Mouse (Mus musculus) myocyte (in vitro differentiated cells): ENCODE results near the gene Tctn1. TPM values are rescaled to one million over a fixed set of nuclear protein-coding genes. Genes with fewer than 3 reads are reported as not detected.

Experiments used
- H3K27me3 ChIP-seq: one replicate; pipeline ENCODE4 v1.6.1; 2011; ENCODE audit not compliant: control insufficient read depth, insufficient read depth, insufficient read length
- H3K36me3 ChIP-seq: one replicate; pipeline ENCODE4 v1.6.1; 2011; ENCODE audit not compliant: control insufficient read depth, insufficient read depth
- H3K4me2 ChIP-seq: one replicate; pipeline ENCODE4 v1.6.1; 2011; ENCODE audit warnings: low read depth, control low read depth
- H3K4me3 ChIP-seq: one replicate; pipeline ENCODE4 v1.5.1; 2011; ENCODE audit warnings: mild to moderate bottlenecking, control low read depth, moderate library complexity
- H3K79me2 ChIP-seq: one replicate; pipeline ENCODE4 v1.6.1; 2011; ENCODE audit not compliant: control insufficient read depth, insufficient read depth
- H3ac ChIP-seq: one replicate; pipeline ENCODE4 v1.6.1; 2011; ENCODE audit not compliant: control insufficient read depth, insufficient read length
- CEBPB ChIP-seq: IDR thresholded peaks from 2 replicates; pipeline ENCODE4 v1.6.1; 2011; ENCODE audit warnings: mild to moderate bottlenecking, moderate library complexity; ENCODE audit not compliant: poor library complexity, insufficient read depth, severe bottlenecking
- E2F4 ChIP-seq: IDR thresholded peaks from one replicate; pipeline ENCODE4 v1.6.1; 2011; ENCODE audit warnings: mild to moderate bottlenecking, control low read depth, moderate library complexity; ENCODE audit not compliant: insufficient read depth
- MAX ChIP-seq: IDR thresholded peaks from one replicate; pipeline ENCODE4 v1.6.1; 2011; ENCODE audit warnings: low read depth, mild to moderate bottlenecking, control low read depth
- MYOD1 ChIP-seq, 3 experiments: IDR thresholded peaks; one replicate each; pipeline ENCODE4 v1.6.1; 2011; ENCODE audit warnings: control low read depth in 2 of 3, low read depth in 2 of 3, mild to moderate bottlenecking in 2 of 3, moderate library complexity in 1 of 3; ENCODE audit not compliant: insufficient read length in 2 of 3, control insufficient read depth in 1 of 3
- MYOG ChIP-seq, 3 experiments: IDR thresholded peaks; one replicate each; pipeline ENCODE4 v1.6.1; 2011; ENCODE audit warnings: control low read depth in 2 of 3, low read depth in 2 of 3, mild to moderate bottlenecking in 2 of 3; ENCODE audit not compliant: insufficient read length in 2 of 3, control insufficient read depth in 1 of 3, insufficient read depth in 1 of 3
- POLR2A ChIP-seq: IDR thresholded peaks from one replicate; pipeline ENCODE4 v1.6.1; 2011; ENCODE audit warnings: low read depth, mild to moderate bottlenecking, control low read depth, moderate library complexity; ENCODE audit not compliant: insufficient read length
- POLR2AphosphoS2 ChIP-seq: IDR thresholded peaks from one replicate; pipeline ENCODE4 v1.6.1; 2011; ENCODE audit warnings: low read depth, control low read depth; ENCODE audit not compliant: insufficient read length
- REST ChIP-seq: IDR thresholded peaks from one replicate; pipeline ENCODE4 v1.6.1; 2011; ENCODE audit warnings: mild to moderate bottlenecking, control low read depth, moderate library complexity; ENCODE audit not compliant: insufficient read depth, insufficient read length
- SRF ChIP-seq: IDR thresholded peaks from one replicate; pipeline ENCODE4 v1.6.1; 2011; ENCODE audit warnings: low read depth; ENCODE audit not compliant: control insufficient read depth, insufficient read length
- TCF12 ChIP-seq: IDR thresholded peaks from one replicate; pipeline ENCODE4 v1.6.1; 2011; ENCODE audit warnings: mild to moderate bottlenecking, control low read depth; ENCODE audit not compliant: poor library complexity, insufficient read depth, severe bottlenecking
- TCF3 ChIP-seq: IDR thresholded peaks from one replicate; pipeline ENCODE4 v1.6.1; 2011; ENCODE audit warnings: low read depth, control low read depth; ENCODE audit not compliant: insufficient read length
- USF1 ChIP-seq: IDR thresholded peaks from one replicate; pipeline ENCODE4 v1.6.1; 2011; ENCODE audit warnings: low read depth, mild to moderate bottlenecking, control low read depth, moderate library complexity
- polyA plus RNA-seq: library from polyadenylated mRNA; unstranded; fragments of >200 nt; fragmentation: generic; extraction: Trizol; gene quantifications from one replicate; pipeline ENCODE4 v1.2.1, GENCODE M21; 2012; ENCODE audit warnings: missing spikeins

The Tctn1 gene
- polyA plus RNA-seq, 1 experiment, result 4.7 TPM

DNA sequence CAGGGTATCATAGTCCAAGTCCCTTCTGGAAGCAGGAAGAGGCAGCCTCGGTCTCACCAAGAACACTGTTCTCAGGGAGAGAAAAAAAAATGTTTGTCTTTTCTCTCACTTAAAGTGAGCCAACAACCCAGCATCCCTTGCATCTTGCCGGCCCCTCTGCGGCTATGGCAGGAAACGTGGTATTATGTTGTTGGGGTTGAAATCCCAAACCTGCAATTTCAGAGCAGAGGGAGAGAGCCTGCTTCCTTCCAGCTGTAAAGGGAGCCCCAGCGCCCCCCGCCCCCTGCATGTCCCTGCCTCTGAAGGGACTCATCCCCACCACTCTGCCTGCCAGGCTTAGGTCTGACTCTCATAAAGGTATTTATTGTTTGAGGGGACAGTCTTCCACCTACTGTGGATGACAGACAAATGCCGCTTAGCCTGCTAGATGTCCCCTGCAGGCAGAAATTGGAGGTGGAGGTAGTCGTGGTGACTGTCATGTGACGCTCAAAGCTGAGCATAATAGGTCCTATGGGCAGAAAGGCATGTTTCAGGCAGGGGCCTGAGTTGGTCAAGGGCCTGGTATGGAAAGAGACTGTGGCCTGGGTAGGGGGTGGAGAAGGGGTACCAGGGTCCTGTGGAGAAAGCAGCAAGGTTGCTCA lies 28.9 kb downstream of the Tctn1 start:
- H3K27me3 ChIP-seq, result peaks cover 45% of the 10 kb centered on the region

DNA sequence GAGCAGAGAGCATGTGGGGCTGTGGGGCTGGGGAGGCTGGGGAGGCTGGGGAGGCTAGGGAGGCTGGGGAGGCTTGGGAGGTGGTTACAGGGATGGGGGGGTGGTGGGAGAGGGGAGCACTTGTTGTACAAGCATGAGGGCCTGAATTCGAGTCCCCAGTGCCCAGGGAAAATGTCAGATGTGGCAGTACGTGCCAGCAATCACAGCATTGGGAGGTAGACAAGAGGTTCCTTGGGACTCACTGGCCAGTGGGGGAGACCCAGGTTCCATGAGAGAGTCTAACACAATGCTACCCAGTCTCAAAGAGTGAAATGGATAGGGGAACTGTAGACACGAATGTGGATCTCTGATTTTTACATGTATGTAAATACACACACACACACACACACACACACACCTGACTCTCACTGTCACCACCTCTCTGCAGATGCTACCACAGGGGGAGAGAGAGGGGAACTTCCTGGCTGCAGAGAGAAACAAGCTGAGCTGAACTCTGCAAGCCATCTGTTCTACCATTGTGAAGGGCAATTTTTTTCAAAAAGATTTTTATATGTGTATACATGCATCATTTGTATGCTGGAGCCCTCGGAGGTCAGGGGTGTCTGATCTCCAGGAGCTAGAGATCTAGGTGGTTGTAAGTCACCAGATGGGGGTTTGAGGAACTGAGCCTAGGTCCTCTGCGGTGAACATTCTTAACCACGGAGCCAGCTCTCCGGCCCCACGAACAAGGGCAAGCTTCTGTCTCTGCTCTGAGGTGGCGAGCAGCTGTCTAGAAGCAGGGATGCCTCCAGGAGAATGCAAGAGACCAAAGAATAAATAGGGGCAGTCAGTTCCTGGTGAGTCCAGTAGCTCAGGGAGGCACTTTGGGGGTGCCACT lies 29.7 kb downstream of the Tctn1 start:
- Histone ChIP-seq H3K27me3 (peaks cover 45% of the 10 kb centered on the region), H3K4me3 (no peak overlapping the region), H3K79me2 (no peaks in the 10 kb centered on the region), H3K4me2 (no peak overlapping the region), H3K36me3 (no peaks in the 10 kb centered on the region), H3ac (no peak overlapping the region)
- no peak for TF ChIP-seq E2F4
- no peak for TF ChIP-seq TCF12
- TF ChIP-seq MYOG (IDR thresholded peaks at IDR 0.05; ENCODE audit: control insufficient read depth in 1 of 3, insufficient read depth in 1 of 3, insufficient read length in 2 of 3, low read depth in 2 of 3), result no peak
- no peak for TF ChIP-seq POLR2A
- TF ChIP-seq SRF, result no peak
- TF ChIP-seq CEBPB, result no peak
- TF ChIP-seq POLR2AphosphoS2, result no peak
- no peak for TF ChIP-seq REST
- TF ChIP-seq MAX, result no peak
- TF ChIP-seq MYOD1 (IDR thresholded peaks at IDR 0.05; ENCODE audit: control insufficient read depth in 1 of 3, insufficient read length in 2 of 3, low read depth in 2 of 3), result no peak
- no peak for TF ChIP-seq TCF3
- TF ChIP-seq USF1, result no peak

More for the DNA sequence above, 28.9 kb downstream of the Tctn1 start:
- H3K4me2 ChIP-seq, result no peak overlapping the region
- TF ChIP-seq POLR2AphosphoS2 (no peak), TCF3 (no peak), MYOD1 (IDR thresholded peaks at IDR 0.05; ENCODE audit: control insufficient read depth in 1 of 3, insufficient read length in 2 of 3, low read depth in 2 of 3) (no peak), TCF12 (no peak), E2F4 (no peak), MAX (no peak), USF1 (no peak), SRF (no peak), POLR2A (no peak), MYOG (IDR thresholded peaks at IDR 0.05; ENCODE audit: control insufficient read depth in 1 of 3, insufficient read depth in 1 of 3, insufficient read length in 2 of 3, low read depth in 2 of 3) (no peak), REST (no peak), CEBPB (no peak)
- H3K4me3 ChIP-seq, result no peak overlapping the region
- no peaks in the 10 kb centered on the region for H3K79me2 ChIP-seq
- H3K36me3 ChIP-seq, result no peaks in the 10 kb centered on the region
- no peak overlapping the region for H3ac ChIP-seq

DNA sequence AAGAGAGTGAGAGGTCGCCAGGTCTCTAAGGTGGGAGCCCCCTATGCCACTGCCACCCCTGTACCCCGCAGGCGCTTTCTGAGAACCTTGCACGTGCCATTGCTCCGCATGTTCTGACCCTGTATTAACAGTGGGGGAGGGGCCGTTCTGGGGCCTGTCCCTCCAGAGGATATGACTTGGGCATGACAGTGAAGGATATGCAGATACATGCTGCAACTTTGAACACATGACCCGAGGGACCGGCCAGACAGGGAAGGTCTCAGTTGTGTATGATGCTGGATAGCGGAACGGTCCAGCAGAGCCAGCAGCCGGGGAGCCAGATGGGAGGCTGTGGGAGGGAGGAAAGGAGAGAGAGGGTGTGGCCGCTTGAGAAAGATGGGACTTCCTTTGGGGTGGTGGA lies 30.6 kb downstream of the Tctn1 start:
- Histone ChIP-seq H3K79me2 (no peaks in the 10 kb centered on the region), H3K4me3 (no peak overlapping the region), H3K36me3 (no peaks in the 10 kb centered on the region), H3ac (no peak overlapping the region), H3K27me3 (peaks cover 45% of the 10 kb centered on the region), H3K4me2 (no peak overlapping the region)
- TF ChIP-seq SRF (no peak), TCF3 (no peak), POLR2A (no peak), TCF12 (no peak), MAX (no peak), E2F4 (no peak), CEBPB (no peak), MYOD1 (IDR thresholded peaks at IDR 0.05; ENCODE audit: control insufficient read depth in 1 of 3, insufficient read length in 2 of 3, low read depth in 2 of 3) (no peak), POLR2AphosphoS2 (no peak), REST (no peak), USF1 (no peak), MYOG (IDR thresholded peaks at IDR 0.05; ENCODE audit: control insufficient read depth in 1 of 3, insufficient read depth in 1 of 3, insufficient read length in 2 of 3, low read depth in 2 of 3) (no peak)

- peaks cover 45% of the 10 kb centered on the region for H3K27me3 ChIP-seq
- H3K4me3 ChIP-seq, result no peak overlapping the region
- TF ChIP-seq TCF3 (no peak), POLR2A (no peak), MYOD1 (IDR thresholded peaks at IDR 0.05; ENCODE audit: control insufficient read depth in 1 of 3, insufficient read length in 2 of 3, low read depth in 2 of 3) (no peak), TCF12 (no peak), SRF (no peak), MYOG (IDR thresholded peaks at IDR 0.05; ENCODE audit: control insufficient read depth in 1 of 3, insufficient read depth in 1 of 3, insufficient read length in 2 of 3, low read depth in 2 of 3) (no peak), CEBPB (no peak), MAX (no peak), REST (no peak), USF1 (no peak), E2F4 (no peak), POLR2AphosphoS2 (no peak)
- H3K79me2 ChIP-seq, result no peaks in the 10 kb centered on the region
- no peak overlapping the region for H3ac ChIP-seq
- H3K4me2 ChIP-seq, result no peak overlapping the region
- no peaks in the 10 kb centered on the region for H3K36me3 ChIP-seq
Observed at GRCm38 (mm10) chr5:122233077-122233581, 31.1 kb downstream of the Tctn1 start.
